Mouse (Mus musculus): ENCODE measurements around the gene Dtx2.

DNA sequence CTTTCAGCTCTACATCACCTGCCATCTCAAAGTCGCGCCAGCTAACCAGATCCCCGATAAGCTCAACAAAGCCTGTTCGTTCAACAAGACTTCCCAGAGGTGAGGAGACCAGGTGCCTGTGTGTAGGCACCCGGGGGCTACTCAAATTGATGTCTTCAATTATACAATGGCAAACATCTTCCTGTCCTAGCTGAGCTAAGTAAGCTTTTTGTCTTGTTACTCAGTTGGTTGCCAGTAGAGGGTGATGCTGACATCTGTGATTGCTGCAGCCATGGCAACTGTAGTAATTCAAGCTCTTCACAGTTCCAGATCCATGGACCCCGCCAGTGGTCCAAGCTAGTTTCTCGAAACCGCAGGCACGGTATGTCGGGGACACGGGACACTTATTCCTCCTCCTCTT, 7.4 kb upstream of the Dtx2 start:
- TF ChIP-seq POLR2A (IDR thresholded peaks at IDR 0.05; ENCODE audit: control insufficient read depth in 1 of 2, insufficient read depth in 1 of 2, low read depth in 1 of 2, low read length in 2 of 2, poor library complexity in 1 of 2) (no peak), USF1 (IDR thresholded peaks at IDR 0.05; ENCODE audit: low read depth, low read length) (no peak), ZMIZ1 (IDR thresholded peaks at IDR 0.05; ENCODE audit: low read depth, low read length) (no peak), ZKSCAN1 (IDR thresholded peaks at IDR 0.05; ENCODE audit: low read depth, low read length) (no peak), KAT2A (conservative IDR thresholded peaks at IDR 0.05; ENCODE audit: low read depth, low read length) (no peak), GATA1 (IDR thresholded peaks at IDR 0.05; ENCODE audit: low read depth, low read length) (no peak), CTCF (IDR thresholded peaks at IDR 0.05 in 2 of 3, conservative IDR thresholded peaks at IDR 0.05 in 1 of 3; ENCODE audit: control insufficient read depth in 1 of 3, insufficient read depth in 1 of 3, low read depth in 2 of 3, low read length in 3 of 3, poor library complexity in 1 of 3, severe bottlenecking in 1 of 3) (peak in 1 of 3 experiments; percentile 22; a peak in 1 of 6 replicates), UBTF (IDR thresholded peaks at IDR 0.05; ENCODE audit: borderline replicate concordance, insufficient read depth, low read depth, low read length) (no peak), ZC3H11A (IDR thresholded peaks at IDR 0.05; ENCODE audit: low read depth, low read length) (no peak), ETS1 (IDR thresholded peaks at IDR 0.05; ENCODE audit: low read depth, low read length) (no peak)

Measured in MEL (cell line).